Mouse (Mus musculus): ENCODE measurements at regions not wholly inside any gene's neighbourhood (a gene's known extent, or its start where the extent isn't known, plus 50 kb on each side); places are given as distances from the start of the nearest gene placed in this dataset.

- no peak for TF ChIP-seq CTCF (IDR thresholded peaks at IDR 0.05; ENCODE audit: low read depth, low read length)
- no peak for TF ChIP-seq POLR2A (IDR thresholded peaks at IDR 0.05; ENCODE audit: insufficient read depth, low read length)
- no peak for TF ChIP-seq EP300 (IDR thresholded peaks at IDR 0.05; ENCODE audit: insufficient read depth, low read depth, low read length)
- Histone ChIP-seq H3K27me3 (ENCODE audit: control insufficient read depth, insufficient read depth, low read length, poor library complexity, severe bottlenecking) (no peaks in the 10 kb centered on the region), H3K9me3 (replicated peaks; ENCODE audit: control insufficient read depth, insufficient read depth, low read length, poor library complexity, severe bottlenecking) (no peaks in the 10 kb centered on the region)
Observed at GRCm38 (mm10) chr5:64651407-64651806, 151.8 kb upstream of the Klf3 start.

GRCm38 (mm10) chr5:64653764-64654163 is 149.4 kb upstream of the Klf3 start:
- no peak overlapping the region for H3K9ac ChIP-seq (ENCODE audit: low read depth, poor library complexity, severe bottlenecking)
- peaks cover 3% of the 10 kb centered on the region for H3K4me1 ChIP-seq (ENCODE audit: control insufficient read depth, insufficient read depth, low read length)
- no peak overlapping the region for H3K4me3 ChIP-seq (ENCODE audit: low read depth, low read length)
- H3K27ac ChIP-seq (ENCODE audit: insufficient read depth, low read length), result no peak overlapping the region
- no peaks in the 10 kb centered on the region for H3K36me3 ChIP-seq (ENCODE audit: control insufficient read depth, insufficient read depth, low read length, poor library complexity, severe bottlenecking)
- H3K27me3 ChIP-seq (ENCODE audit: control insufficient read depth, insufficient read depth, low read length, poor library complexity, severe bottlenecking), result no peaks in the 10 kb centered on the region
- no peaks in the 10 kb centered on the region for H3K9me3 ChIP-seq (replicated peaks; ENCODE audit: control insufficient read depth, insufficient read depth, low read length, poor library complexity, severe bottlenecking)
- TF ChIP-seq EP300 (IDR thresholded peaks at IDR 0.05; ENCODE audit: insufficient read depth, low read depth, low read length) (no peak), POLR2A (IDR thresholded peaks at IDR 0.05; ENCODE audit: insufficient read depth, low read length) (no peak), CTCF (IDR thresholded peaks at IDR 0.05; ENCODE audit: low read depth, low read length) (no peak)

More at GRCm38 (mm10) chr5:64651407-64651806, 151.8 kb upstream of the Klf3 start:
- Histone ChIP-seq H3K4me3 (ENCODE audit: low read depth, low read length) (no peak overlapping the region), H3K4me1 (ENCODE audit: control insufficient read depth, insufficient read depth, low read length) (peaks cover 5% of the 10 kb centered on the region), H3K9ac (ENCODE audit: low read depth, poor library complexity, severe bottlenecking) (no peak overlapping the region), H3K27ac (ENCODE audit: insufficient read depth, low read length) (no peak overlapping the region), H3K36me3 (ENCODE audit: control insufficient read depth, insufficient read depth, low read length, poor library complexity, severe bottlenecking) (no peaks in the 10 kb centered on the region)

- Histone ChIP-seq H3K9ac (ENCODE audit: low read depth, poor library complexity, severe bottlenecking) (no peak overlapping the region), H3K4me3 (ENCODE audit: low read depth, low read length) (no peak overlapping the region), H3K36me3 (ENCODE audit: control insufficient read depth, insufficient read depth, low read length, poor library complexity, severe bottlenecking) (no peaks in the 10 kb centered on the region), H3K9me3 (replicated peaks; ENCODE audit: control insufficient read depth, insufficient read depth, low read length, poor library complexity, severe bottlenecking) (no peaks in the 10 kb centered on the region), H3K27ac (ENCODE audit: insufficient read depth, low read length) (no peak overlapping the region), H3K27me3 (ENCODE audit: control insufficient read depth, insufficient read depth, low read length, poor library complexity, severe bottlenecking) (no peaks in the 10 kb centered on the region), H3K4me1 (ENCODE audit: control insufficient read depth, insufficient read depth, low read length) (peaks cover 1% of the 10 kb centered on the region)
- TF ChIP-seq POLR2A (IDR thresholded peaks at IDR 0.05; ENCODE audit: insufficient read depth, low read length) (no peak), CTCF (IDR thresholded peaks at IDR 0.05; ENCODE audit: low read depth, low read length) (no peak), EP300 (IDR thresholded peaks at IDR 0.05; ENCODE audit: insufficient read depth, low read depth, low read length) (no peak)
Observed at GRCm38 (mm10) chr5:64655286-64655685, 147.9 kb upstream of the Klf3 start.

GRCm38 (mm10) chr5:64661959-64662358 is 141.2 kb upstream of the Klf3 start:
- no peaks in the 10 kb centered on the region for H3K27me3 ChIP-seq (ENCODE audit: control insufficient read depth, insufficient read depth, low read length, poor library complexity, severe bottlenecking)
- H3K27ac ChIP-seq (ENCODE audit: insufficient read depth, low read length), result no peak overlapping the region
- peaks cover 1% of the 10 kb centered on the region for H3K4me1 ChIP-seq (ENCODE audit: control insufficient read depth, insufficient read depth, low read length)
- no peak for TF ChIP-seq POLR2A (IDR thresholded peaks at IDR 0.05; ENCODE audit: insufficient read depth, low read length)
- no peaks in the 10 kb centered on the region for H3K9me3 ChIP-seq (replicated peaks; ENCODE audit: control insufficient read depth, insufficient read depth, low read length, poor library complexity, severe bottlenecking)
- H3K9ac ChIP-seq (ENCODE audit: low read depth, poor library complexity, severe bottlenecking), result no peak overlapping the region
- H3K36me3 ChIP-seq (ENCODE audit: control insufficient read depth, insufficient read depth, low read length, poor library complexity, severe bottlenecking), result no peaks in the 10 kb centered on the region
- no peak overlapping the region for H3K4me3 ChIP-seq (ENCODE audit: low read depth, low read length)

GRCm38 (mm10) chr5:64662476-64662875 is 140.7 kb upstream of the Klf3 start:
- Histone ChIP-seq H3K9me3 (replicated peaks; ENCODE audit: control insufficient read depth, insufficient read depth, low read length, poor library complexity, severe bottlenecking) (no peaks in the 10 kb centered on the region), H3K27ac (ENCODE audit: insufficient read depth, low read length) (no peak overlapping the region), H3K36me3 (ENCODE audit: control insufficient read depth, insufficient read depth, low read length, poor library complexity, severe bottlenecking) (no peaks in the 10 kb centered on the region), H3K9ac (ENCODE audit: low read depth, poor library complexity, severe bottlenecking) (no peak overlapping the region), H3K4me1 (ENCODE audit: control insufficient read depth, insufficient read depth, low read length) (peaks cover 1% of the 10 kb centered on the region), H3K4me3 (ENCODE audit: low read depth, low read length) (no peak overlapping the region), H3K27me3 (ENCODE audit: control insufficient read depth, insufficient read depth, low read length, poor library complexity, severe bottlenecking) (no peaks in the 10 kb centered on the region)
- TF ChIP-seq POLR2A (IDR thresholded peaks at IDR 0.05; ENCODE audit: insufficient read depth, low read length) (no peak), CTCF (IDR thresholded peaks at IDR 0.05; ENCODE audit: low read depth, low read length) (no peak), EP300 (IDR thresholded peaks at IDR 0.05; ENCODE audit: insufficient read depth, low read depth, low read length) (no peak)

GRCm38 (mm10) chr5:64663766-64664165 is 139.4 kb upstream of the Klf3 start:
- no peak overlapping the region for H3K4me3 ChIP-seq (ENCODE audit: low read depth, low read length)
- no peak overlapping the region for H3K9ac ChIP-seq (ENCODE audit: low read depth, poor library complexity, severe bottlenecking)
- H3K9me3 ChIP-seq (replicated peaks; ENCODE audit: control insufficient read depth, insufficient read depth, low read length, poor library complexity, severe bottlenecking), result no peaks in the 10 kb centered on the region
- peaks cover 1% of the 10 kb centered on the region for H3K4me1 ChIP-seq (ENCODE audit: control insufficient read depth, insufficient read depth, low read length)
- H3K27ac ChIP-seq (ENCODE audit: insufficient read depth, low read length), result no peak overlapping the region
- no peaks in the 10 kb centered on the region for H3K27me3 ChIP-seq (ENCODE audit: control insufficient read depth, insufficient read depth, low read length, poor library complexity, severe bottlenecking)
- TF ChIP-seq EP300 (IDR thresholded peaks at IDR 0.05; ENCODE audit: insufficient read depth, low read depth, low read length) (no peak), CTCF (IDR thresholded peaks at IDR 0.05; ENCODE audit: low read depth, low read length) (no peak), POLR2A (IDR thresholded peaks at IDR 0.05; ENCODE audit: insufficient read depth, low read length) (no peak)
- H3K36me3 ChIP-seq (ENCODE audit: control insufficient read depth, insufficient read depth, low read length, poor library complexity, severe bottlenecking), result no peaks in the 10 kb centered on the region

Measured in ES-Bruce4 (cell line).